Mouse (Mus musculus) MN1 (cell line): Measurements from ENCODE around the gene Ube2ql1.

Source experiments
- DNase-seq: peaks from one replicate; pipeline ENCODE4 v3.0.0-alpha.2; 2016; ENCODE audit warnings: low spot score

Gene Ube2ql1

DNA sequence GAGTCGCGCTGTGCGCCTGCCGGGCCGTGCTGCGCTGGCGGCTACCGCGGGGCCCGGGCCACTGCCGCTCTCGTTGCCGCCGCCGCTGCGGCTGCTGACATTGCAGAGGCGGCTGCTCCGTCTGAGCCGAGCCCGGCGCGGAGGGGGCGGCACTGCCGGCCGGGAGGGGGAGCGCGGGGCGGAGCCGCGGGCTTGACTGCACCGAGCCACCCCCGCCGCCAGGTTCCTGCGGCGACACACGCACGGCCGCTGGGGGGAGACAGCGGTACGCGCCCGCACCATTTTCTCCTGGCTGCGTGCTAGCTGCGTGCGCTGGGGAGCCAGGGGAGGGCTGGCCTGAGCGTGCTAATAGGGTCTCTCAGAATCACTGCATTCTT, at the start of gene Ube2ql1:
Gene Ube2ql1, minus strand, starts transcription at position 131 of the 377 bp plus-strand sequence.
- DNase-seq, result peak; percentile 78

DNA sequence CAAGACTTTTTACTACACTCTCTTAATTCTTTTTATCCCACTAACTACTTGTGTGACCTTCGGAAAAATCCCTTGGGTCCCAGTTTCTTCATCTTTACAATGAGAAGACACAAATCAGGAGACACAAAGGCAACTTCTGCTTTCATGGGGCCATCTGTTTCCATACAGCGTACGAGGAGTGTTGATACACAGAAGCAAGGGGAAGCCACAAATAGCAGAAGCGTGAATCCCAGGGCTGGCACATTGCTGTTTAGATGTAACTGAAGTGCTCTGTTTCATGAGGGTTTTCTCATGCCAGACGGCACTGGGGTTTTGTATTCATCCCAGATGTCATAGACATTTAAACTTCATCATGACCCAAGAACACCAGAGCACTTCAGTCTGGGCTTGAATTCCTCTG, 49.0 kb upstream of the Ube2ql1 start:
- DNase-seq, result no peak

DNA sequence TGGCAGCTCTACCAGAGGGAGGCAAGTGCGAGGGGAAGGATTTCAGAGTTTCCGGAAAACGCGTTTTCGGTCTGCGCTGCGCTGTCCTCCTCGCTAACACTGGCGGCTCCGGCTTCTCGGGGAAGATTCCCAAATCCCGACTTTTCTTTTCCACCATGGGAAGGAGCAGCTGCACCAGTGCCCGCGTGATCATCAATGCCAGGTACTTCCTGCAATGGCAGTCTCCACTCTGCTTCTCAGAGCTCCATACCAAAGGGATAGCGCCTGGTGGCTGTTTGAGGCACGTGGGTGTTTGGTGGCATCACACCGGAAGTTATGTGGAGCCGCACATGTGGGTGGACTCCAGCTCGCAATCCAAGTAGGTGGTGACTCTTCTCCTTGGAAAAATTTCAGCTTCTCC, 38.5 kb upstream of the Ube2ql1 start:
- DNase-seq, result no peak

DNA sequence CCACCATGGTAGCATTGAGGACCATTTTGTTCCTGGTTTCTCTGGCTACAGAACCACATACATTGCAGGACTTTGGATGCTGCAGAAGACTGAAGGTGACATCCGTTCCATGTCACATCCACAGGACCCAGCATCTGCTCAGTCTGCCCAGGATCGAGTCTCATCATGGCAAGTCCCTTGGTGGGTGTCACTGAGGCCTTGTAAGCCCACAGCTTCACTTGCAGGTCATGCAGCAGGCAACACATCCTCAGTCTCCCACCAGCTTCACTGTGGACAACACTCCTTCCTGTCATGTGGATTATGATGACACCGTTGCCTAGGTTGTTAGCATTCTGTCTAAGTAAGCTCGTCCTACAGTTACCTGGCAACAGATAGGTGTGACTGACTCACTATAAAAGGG, 32.7 kb upstream of the Ube2ql1 start:
- DNase-seq, result no peak

DNA sequence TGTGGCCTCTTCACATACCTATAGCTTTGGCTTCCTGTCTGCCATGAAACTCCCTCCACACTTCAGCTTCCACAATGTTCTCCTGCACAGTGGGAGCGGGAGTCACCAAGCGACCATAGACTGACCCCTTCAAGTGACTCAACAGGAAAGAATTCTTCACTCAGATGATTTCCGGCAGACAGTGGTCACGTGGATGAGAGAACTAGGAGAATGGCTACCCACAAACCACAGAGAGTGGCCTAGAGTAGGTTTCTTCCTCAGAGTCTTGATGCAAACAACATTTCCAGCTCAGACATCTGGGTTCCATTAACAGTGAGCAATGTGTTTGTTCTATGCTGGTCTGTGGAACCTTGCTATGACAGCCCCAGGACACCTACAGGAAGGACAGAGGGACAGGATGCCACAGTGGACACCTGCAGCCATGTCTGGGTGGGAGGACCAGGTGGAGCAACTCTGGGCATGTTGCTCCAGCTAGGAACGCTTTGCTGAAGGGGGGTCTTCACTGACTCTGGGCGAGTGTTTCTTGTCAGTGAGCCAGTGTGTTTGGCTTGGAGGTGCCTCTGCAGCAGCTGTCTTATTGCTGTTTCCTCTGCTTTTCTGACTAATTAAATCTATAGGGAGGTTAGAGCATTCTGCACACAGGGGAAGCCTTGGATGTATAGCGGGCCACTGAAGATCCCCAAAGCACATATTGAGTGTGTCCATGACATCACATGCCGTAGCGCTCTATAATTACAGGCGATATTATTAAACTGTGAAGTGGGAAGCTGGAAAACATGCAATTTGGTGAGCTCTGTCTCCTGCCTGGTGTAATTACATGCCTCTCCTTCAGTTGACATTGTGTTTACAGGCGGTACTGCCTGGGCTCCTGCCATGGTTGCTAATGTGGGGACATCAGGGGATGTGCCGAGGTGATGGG, 31.1 kb upstream of the Ube2ql1 start:
- DNase-seq, result no peak

DNA sequence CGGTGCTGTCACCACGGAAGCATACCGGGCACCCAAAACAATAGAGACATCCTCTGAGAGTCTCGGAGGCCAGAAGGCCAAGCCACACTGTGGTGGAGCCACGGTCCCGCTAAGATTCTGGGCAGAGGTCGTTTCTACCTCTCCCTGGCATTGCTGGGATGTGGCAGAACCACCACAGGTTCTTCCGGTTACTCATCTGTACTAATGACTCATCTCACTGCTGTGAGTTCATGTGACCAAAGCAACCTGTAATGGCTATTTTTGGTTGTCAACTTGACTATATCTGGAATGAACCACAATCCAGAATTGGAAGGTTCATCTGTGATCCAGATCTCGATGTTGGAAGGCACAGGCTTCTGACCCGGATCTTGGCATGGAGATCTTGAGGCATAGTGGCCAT, 28.5 kb upstream of the Ube2ql1 start:
- no peak for DNase-seq

DNA sequence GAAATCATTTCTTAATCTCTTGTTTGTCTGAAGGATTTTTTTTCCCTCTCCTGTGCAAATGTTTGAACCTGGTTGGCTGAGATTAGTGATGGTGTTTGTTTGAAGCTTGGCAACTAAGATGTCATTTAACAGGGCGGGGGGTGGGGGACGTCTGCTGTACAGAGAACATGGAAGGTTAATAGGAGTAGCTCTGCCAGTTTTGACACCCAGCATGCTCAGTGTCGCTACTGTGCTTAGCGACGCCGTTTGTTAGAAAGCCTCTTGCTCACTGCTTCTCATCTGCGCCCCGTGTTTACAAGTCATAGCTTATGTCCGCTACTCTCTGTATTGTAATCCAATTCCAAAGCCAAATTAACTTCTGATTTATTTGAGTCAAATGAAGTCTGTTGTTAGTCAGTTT, 25.0 kb upstream of the Ube2ql1 start:
- DNase-seq, result no peak

DNA sequence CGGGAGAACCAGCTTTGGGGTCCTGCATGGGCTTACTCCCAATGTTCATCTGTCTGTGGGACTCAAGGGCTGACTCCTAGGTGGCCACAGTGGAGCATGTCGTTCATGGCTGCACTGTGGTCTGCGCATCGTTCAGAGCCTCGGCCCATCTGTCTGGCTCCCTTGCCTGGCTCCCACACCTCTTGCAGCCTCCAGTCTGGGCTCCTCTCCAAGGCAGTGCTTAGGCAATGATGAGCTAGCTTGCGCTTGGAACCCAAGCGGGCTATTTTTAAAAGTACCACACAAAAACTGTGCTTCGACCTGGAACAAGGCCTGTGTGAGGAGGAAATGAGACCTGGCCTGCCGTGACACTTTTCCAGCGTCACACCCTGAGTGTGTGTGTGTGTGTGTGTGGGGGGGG, 21.7 kb upstream of the Ube2ql1 start:
- no peak for DNase-seq

DNA sequence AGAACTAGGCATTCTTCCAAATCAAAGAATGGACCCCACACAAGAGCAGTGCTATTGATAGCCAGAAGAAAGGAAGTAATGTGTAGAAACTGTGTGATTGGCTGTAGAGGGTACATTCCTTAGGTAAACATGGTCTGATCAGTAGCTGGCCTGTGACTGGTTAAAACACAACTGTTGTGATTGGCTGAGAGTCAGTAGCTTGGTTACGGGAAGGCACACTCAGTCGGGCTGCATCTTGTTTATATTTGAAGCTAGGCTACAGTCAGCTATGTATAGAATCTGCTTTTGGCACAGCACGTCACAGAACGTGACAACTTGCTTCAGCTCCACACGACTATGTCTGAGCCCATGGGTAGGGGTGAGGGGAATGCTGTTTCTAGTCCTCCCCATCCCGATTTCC, 19.3 kb upstream of the Ube2ql1 start:
- no peak for DNase-seq

DNA sequence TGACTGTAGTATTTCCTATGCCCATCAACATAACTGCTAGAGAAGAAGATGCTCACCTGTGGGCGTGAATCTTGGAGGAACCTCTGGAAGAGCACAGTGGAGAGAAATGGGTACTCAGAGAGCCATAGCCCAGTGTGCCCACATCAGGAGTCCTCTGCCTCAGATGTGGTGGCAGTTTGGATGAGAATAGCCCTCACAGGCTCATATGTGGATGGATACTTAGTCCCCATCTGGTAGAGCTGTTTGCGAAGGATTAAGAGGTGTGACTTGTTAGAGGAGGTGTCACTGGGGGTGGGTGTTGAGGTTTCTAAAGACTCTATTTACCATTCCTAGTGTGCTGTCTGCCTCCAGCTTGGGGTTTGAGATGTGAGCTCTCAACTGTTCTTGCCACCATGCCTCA, 13.2 kb upstream of the Ube2ql1 start:
- no peak for DNase-seq

DNA sequence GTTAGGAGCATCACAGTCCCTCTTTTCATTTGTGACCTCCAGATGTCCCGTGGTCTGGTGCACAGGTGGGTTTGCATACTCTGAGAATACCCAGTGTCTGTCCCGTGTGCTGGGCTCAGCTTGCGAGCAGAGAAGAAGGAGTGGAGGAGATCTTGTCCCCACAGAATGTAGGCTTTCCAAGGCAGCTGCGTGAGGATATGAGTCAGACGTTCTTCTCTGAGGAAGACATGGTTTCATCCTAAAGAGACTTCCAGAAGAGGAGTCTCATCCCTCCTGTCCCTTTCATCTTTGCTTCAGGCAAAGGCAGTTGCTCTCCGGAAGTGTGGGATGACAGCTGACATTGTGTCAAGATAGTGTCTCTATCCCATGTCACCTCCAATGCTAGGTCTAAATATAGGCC, 11.8 kb upstream of the Ube2ql1 start:
- DNase-seq, result no peak

DNA sequence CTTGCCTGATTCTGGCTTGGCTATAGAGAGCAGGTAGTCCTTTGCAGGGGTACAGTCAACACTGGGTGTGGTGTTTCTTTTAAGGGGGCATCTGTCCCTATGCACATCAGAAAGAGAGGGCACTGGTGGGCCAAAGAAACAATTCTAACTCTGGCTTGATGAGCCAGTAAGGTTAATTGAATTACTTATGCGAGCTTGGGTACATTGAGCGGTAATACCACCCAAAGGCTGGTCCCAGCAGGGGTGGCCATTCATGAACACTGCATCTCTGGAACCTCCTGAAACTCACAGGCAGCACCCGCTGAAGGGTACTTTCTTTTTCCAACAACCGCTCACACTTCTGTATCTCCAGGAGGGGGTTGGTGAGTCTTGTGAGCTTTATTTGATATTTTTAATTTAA, 9.1 kb upstream of the Ube2ql1 start:
- DNase-seq, result no peak

DNA sequence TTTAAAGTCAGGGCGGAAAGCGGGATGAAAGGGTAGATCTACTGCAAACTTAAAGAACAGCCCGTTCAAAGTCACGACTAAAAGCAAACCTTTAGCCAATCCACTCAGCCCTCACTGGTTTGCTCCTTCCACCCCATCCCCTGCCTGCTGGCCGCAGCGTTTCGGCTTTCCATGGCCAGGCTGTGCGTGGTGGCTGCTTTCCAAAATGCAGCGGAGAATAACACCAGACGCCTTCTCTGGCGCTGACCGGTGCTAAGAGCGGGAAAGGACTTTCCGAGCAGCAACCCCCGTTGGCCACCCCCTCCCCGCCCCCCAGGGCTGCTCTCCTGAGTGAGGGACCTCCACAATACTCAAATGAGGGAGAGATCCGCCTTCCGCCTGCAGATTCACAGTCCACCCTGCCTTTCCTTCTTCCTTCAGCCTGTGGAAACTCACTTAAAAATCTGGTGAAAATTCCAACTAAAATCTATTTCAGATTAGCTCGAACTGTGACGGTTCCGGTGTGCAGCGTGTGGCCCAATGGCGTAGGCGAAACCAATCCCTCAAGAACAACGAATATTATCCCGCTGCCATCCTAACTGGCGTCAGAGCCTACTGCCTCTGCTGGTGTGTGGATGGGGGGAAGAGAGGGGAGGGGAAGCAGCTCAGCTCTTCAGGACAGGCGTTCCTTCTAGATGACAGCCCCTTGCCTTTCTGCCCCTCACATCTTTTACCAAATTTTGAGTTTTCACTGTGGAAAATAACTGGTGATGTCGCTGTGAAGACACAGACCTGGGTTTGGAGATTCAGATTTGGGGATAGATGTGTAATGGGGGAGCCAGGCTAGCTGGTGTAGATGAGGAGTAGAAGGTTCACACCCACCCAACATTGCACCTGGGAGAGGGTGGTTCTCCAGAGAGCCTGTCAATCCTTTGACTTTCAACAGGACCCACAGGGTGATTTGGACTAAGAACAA, 919 bp upstream of the Ube2ql1 start:
- peak; percentile 53 for DNase-seq

DNA sequence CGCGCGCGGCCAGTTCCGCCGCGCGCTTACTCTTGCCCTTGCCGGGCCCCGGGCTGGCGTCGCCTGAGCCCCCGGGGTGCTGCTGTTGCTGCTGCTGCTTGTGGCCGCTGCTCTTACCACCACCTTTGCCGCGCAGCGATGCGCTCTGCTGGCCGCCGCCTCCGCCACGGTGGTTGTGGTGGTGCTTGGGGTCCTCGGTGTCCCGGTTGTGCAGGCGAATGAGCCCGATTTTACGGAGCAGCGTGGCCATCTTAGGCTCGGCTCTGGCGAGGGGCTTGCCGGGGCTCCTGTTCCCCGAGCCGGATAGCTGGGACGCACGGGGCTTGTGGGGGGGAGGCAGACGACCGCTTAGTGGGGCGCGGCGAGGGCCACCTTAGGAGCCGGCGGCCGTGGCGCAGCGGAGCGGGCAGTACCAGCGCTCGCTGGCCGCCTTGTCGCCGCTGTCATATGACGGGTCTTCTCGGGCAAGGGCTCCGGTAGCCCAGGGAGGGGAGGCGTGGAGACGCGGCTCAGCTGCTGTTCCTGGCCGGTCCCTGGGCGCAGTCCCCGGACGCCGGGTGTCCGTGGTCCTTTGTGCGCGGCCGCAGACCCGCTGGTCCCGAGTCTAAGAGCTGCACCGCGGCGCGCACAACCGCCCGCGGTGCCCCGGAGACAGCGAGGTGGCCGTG, 464 bp downstream of the Ube2ql1 start:
- peak; percentile 13 for DNase-seq

DNA sequence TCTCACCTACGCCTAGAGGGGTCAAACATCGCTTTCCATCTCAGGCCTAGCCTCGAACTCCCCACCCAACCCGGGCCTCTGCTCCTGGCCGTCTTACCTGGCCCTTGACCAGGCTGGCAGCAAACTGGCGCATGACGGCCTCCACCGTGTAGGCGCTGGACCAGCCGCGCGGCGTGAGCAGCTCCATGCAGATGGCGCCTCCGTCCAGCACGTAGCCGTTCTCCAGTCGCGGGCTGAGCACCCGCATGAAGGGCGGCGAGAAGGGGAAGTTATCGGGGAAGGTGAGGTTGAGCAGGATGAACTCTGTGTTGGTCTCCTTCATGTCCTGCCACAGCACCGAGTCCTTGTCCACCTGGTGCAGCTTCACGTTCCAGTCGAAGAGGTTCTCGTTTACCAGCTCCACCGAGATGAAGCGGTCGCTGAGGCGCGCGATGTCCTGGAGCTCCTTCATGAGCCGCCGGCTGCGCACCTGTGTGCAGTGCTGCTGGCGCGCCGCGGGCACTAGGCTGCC, 1.2 kb downstream of the Ube2ql1 start:
- no peak for DNase-seq

DNA sequence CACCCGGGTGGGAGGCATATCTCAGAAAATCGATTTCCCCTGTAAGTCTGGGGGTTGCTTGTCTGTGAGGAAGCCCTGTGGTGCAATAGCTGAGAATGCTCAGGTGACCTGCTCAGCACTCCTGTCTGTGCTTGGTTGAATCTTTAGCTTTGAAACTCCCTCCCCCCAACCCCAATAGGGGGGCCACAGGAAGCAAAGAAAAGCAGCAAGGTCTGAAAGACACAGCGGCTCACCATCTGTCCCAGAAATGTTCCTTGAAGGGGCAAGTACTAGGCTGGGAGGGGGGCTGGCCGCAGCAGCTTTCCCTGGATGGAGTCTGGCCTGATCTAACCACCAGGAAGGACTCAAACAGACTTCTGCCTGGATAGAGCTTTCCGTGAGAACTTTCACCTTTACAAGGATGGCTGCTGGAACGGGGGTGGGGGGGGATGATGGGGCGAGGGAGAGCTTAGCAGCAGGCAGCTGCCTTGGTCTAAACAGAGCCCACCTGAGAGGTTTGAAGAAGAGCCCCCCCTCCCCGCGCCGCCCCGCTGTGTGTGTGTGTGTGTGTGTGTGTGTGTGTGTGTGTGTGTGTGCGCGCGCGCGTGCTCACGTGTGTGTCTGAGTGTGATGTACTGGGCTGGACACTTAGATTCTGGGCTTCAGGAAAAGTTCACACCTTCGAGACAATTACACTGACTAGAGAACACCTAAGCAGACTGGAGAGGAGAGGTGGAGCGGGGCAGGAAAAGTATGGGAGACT, 2.1 kb downstream of the Ube2ql1 start:
- no peak for DNase-seq

DNA sequence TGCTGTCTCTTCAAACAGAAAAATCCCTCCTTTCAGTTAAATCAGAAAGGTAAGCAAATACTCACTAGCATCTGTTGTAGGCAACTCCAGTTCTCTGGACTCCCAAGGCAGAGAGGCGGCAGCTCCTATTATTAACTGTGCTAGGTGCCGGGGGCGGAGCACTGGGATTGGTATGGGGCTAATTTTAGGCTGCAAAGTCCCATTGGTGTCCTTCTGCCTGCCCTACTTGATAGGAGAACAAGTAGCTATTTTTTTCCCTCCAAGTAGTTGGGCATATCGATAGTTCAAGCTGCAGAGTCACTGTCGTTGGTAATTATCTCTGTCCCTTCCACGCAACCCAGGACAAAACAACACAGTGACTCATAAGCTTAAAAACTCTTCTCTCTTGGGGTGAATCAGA, 7.1 kb downstream of the Ube2ql1 start:
- no peak for DNase-seq

DNA sequence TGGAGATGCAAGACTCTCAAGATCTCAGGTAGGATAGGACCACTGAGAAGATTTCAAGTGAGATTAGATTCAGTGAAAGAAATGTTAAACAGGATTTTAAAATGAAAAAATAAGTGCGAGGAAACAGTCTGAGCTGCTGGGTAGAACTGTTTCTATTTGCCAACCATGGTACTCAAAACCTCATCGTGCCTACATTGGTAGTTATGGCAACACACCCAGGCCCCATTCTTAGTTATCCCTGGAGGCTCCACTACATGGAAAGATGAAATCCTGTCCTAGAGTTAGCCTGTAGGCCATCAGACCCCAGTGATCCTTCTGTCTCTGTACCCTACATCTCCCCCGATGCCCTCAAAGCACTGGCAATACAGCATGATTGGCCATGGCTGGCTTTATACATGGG, 14.3 kb downstream of the Ube2ql1 start:
- no peak for DNase-seq

DNA sequence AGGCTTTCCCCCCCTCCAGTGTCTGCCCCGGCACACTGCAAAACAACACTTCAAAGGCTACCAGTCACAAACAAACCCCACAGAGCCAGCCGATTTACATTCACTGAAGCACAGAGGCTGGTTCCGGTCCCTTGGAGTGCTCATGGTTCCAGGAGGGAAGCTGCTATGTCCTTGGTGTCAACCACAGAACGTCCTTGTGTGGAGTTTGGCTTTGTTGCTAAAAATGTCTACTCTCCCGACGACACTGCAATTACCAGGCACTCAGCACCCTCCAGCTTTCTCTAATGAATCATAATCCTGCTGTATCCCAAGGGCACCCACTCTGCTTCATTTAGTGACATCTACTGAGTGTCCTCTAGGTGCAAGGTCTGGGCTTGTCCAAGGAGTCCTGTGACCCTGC, 18.5 kb downstream of the Ube2ql1 start:
- DNase-seq, result no peak

DNA sequence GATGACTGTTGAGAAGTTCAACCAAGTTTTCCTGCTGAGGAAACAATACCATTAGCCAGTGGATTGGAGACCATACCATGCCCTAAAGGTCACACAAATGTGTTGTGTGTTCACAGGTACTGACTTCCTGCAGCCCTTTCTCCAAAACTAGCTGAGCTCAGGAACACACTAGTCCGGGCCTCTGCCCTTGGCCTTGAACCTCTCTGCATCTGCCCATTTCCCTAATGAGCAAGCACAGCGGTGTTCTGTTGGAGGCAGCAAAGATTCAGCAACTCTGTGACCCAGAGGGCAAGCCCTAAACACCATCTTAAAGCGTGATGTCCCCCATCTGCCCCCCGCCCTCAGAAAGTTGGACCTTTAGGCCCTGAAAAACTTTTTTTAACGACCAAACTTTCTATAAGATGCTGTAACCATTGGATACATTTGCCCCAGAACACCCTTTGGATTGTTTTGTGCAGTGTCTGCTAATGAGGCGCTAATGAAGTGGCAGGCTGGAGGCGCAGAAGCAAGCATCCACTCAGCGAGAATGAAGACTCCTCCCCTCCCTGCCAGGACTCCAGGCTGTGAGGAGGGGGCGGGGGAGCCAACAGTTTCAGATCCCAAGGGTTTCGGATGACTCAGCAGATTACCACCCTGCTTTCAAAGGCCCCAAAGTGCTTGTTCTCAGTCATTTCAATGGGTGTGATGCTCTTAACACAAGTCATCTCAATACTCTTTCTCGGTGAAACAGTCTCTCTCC, 21.7 kb downstream of the Ube2ql1 start:
- peak; percentile 22 for DNase-seq

DNA sequence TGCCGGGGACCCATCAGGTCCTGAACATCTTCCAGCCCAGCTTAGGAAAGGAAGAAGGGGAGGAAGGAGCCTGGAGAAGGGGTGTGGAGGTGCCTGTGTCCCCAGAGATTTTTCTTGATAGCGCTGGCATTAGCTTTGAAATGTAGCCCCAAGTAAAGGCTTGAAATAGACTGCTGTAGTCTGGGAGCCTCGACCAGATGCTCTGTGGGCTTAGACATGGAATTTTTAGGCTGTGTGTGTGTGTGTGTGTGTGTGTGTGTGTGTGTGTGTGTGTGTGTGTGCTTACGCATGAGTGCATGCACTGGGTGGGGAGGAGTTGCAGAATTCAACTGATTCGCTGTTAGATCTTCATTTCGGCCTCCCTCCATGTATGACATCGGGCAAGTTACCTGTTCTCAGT, 31.5 kb downstream of the Ube2ql1 start:
- no peak for DNase-seq
